11 mouse cellular contexts compared by ENCODE assay signal in genomic region chr1:36571627-36572026, GRCm38 (mm10). TPM values are rescaled to one million over a fixed set of nuclear protein-coding genes. Genes with fewer than 3 reads are reported as not detected.
DNase-seq lines count a peak whose midpoint lies in the region; ATAC-seq and TF ChIP-seq lines count a peak whose summit lies in the region.
"Had no signal": no experiment of that assay in that cellular context is flagged by ENCODE, and none has a peak within 500 bp of the region (broad histone marks: within the 10 kb centered on the region; RNA-seq: fewer than 3 reads in every experiment).

No protein-coding gene starts in this region.

- no peak overlapping the region for H3K9ac ChIP-seq in kidney, embryonic 14.5 days (ENCODE audit: low read depth, low read length)
- H3K9ac ChIP-seq in forebrain, embryonic 16.5 days (replicated peaks; ENCODE audit: low read depth, low read length): no peak overlapping the region
- H3K9ac ChIP-seq: forebrain, embryonic 12.5 days; midbrain, embryonic 12.5 days had no signal

- H3K4me1 ChIP-seq in brown adipose tissue, adult 24 weeks (ENCODE audit: control insufficient read depth, insufficient read depth, insufficient read length, low read length): peaks cover 48% of the 10 kb centered on the region
- H3K4me1 ChIP-seq in kidney, embryonic 14.5 days (ENCODE audit: control insufficient read depth, insufficient read depth, low read length): peaks cover 53% of the 10 kb centered on the region
- peaks cover 3% of the 10 kb centered on the region for H3K4me1 ChIP-seq in forebrain, embryonic 16.5 days (replicated peaks; ENCODE audit: control insufficient read depth, insufficient read depth, low read length)
- H3K4me1 ChIP-seq in cerebellum, adult 2 months (ENCODE audit: control insufficient read depth, insufficient read depth, low read length): peaks cover 9% of the 10 kb centered on the region

- H3K9me3 ChIP-seq in kidney, embryonic 14.5 days (ENCODE audit: control insufficient read depth, low read length): no peaks in the 10 kb centered on the region
- H3K9me3 ChIP-seq in forebrain, embryonic 16.5 days (ENCODE audit: control insufficient read depth, low read length): no peaks in the 10 kb centered on the region
- H3K9me3 ChIP-seq: forebrain, embryonic 12.5 days; midbrain, embryonic 12.5 days had no signal

- TF ChIP-seq CTCF in cerebellum, adult 2 months (IDR thresholded peaks at IDR 0.05; ENCODE audit: borderline replicate concordance, insufficient read depth, low read depth, low read length): no peak

- peak; percentile 78 for DNase-seq in gastrocnemius, adult 18-20 months (ENCODE audit: low spot score)
- no peak for DNase-seq in gastrocnemius, adult 8-10 months (ENCODE audit: low spot score in 2 of 2)
- DNase-seq in lung, postnatal 4 days: peak; percentile 76 to 86
- no peak for DNase-seq in retina, embryonic 14.5 days (ENCODE audit: low spot score)
- DNase-seq in cerebellum, adult 2 months: no peak

- 0 out of 2 replicates have a peak, but pooled peaks have one; percentile 20 for ATAC-seq in kidney, embryonic 14.5 days (ENCODE audit: low FRiP score, low TSS enrichment)
- ATAC-seq in forebrain, embryonic 16.5 days: no peak

- no peak for TF ChIP-seq POLR2A in cerebellum, adult 2 months (IDR thresholded peaks at IDR 0.05; ENCODE audit: borderline replicate concordance, insufficient read depth, low read length)

- no peak overlapping the region for H3K4me3 ChIP-seq in brown adipose tissue, adult 24 weeks (ENCODE audit: insufficient read depth, low read depth, low read length)
- no peak overlapping the region for H3K4me3 ChIP-seq in kidney, embryonic 14.5 days (ENCODE audit: low read length)
- H3K4me3 ChIP-seq in forebrain, embryonic 16.5 days (replicated peaks; ENCODE audit: low read length): no peak overlapping the region
- no peak overlapping the region for H3K4me3 ChIP-seq in cerebellum, adult 2 months (replicated peaks; ENCODE audit: insufficient read depth, low read depth, low read length)
- H3K4me3 ChIP-seq: forebrain, embryonic 12.5 days; midbrain, embryonic 12.5 days had no signal

- H3K4me2 ChIP-seq in kidney, embryonic 14.5 days (replicated peaks; ENCODE audit: low read depth, low read length): no peak overlapping the region
- no peak overlapping the region for H3K4me2 ChIP-seq in forebrain, embryonic 16.5 days (ENCODE audit: low read length)
- H3K4me2 ChIP-seq: forebrain, embryonic 12.5 days; midbrain, embryonic 12.5 days had no signal

- H3K36me3 ChIP-seq in kidney, embryonic 14.5 days (ENCODE audit: control insufficient read depth, insufficient read depth, low read length): no peaks in the 10 kb centered on the region
- H3K36me3 ChIP-seq in forebrain, embryonic 16.5 days (ENCODE audit: control insufficient read depth, insufficient read depth): no peaks in the 10 kb centered on the region
- H3K36me3 ChIP-seq: forebrain, embryonic 12.5 days; midbrain, embryonic 12.5 days had no signal

- 30% methylated on average over 6 of the region's 6 CpGs for WGBS in kidney, embryonic 14.5 days
- WGBS in forebrain, embryonic 16.5 days: 68% methylated on average over 6 of the region's 6 CpGs
- WGBS in cerebellum, adult 2 months: 60% methylated on average over 6 of the region's 6 CpGs

- H3K27me3 ChIP-seq in kidney, embryonic 14.5 days (ENCODE audit: control insufficient read depth, insufficient read depth, low read length): no peaks in the 10 kb centered on the region
- H3K27me3 ChIP-seq in forebrain, embryonic 16.5 days (replicated peaks; ENCODE audit: control insufficient read depth, insufficient read depth, low read length): no peaks in the 10 kb centered on the region
- no peaks in the 10 kb centered on the region for H3K27me3 ChIP-seq in cerebellum, adult 2 months (ENCODE audit: control insufficient read depth, insufficient read depth, low read length)

- H3K27ac ChIP-seq in brown adipose tissue, adult 24 weeks (replicated peaks; ENCODE audit: low read depth, low read length): peak overlapping the region; percentile 76
- peak overlapping the region; percentile 14; the same call in 1 of the 2 replicates for H3K27ac ChIP-seq in kidney, embryonic 14.5 days (ENCODE audit: low read depth, low read length)
- H3K27ac ChIP-seq in forebrain, embryonic 16.5 days (ENCODE audit: low read length): no peak overlapping the region
- no peak overlapping the region for H3K27ac ChIP-seq in cerebellum, adult 2 months (ENCODE audit: insufficient read depth, low read length)
- H3K27ac ChIP-seq: forebrain, embryonic 12.5 days; midbrain, embryonic 12.5 days had no signal

RNA-seq across cellular contexts. Expression of gene Sema4c, which starts 13.5 kb away (rescaled TPM):
- 1 to 10 TPM; 4.7 to 6.8 TPM for total RNA-seq in gastrocnemius, adult 18-20 months (2021)
- 1 to 10 TPM; 2.7 to 5.2 (median 4.6) TPM for total RNA-seq in gastrocnemius, adult 8-10 months (2022)
- polyA plus RNA-seq in brown adipose tissue, adult 24 weeks (2012; ENCODE audit: insufficient read depth, insufficient read length, missing spikeins): 4.1 and 6.7 TPM in 2 replicates
- polyA plus RNA-seq in kidney, embryonic 14.5 days (2014; fragmentation: Nextera tagmentation; extraction: Ambion mirVana): 4.8 and 6.0 TPM in 2 replicates
- 35.4 and 37.3 TPM in 2 replicates for polyA plus RNA-seq in forebrain, embryonic 16.5 days (2015; fragmentation: Nextera tagmentation; extraction: Ambion mirVana)
- 23.8 and 28.5 TPM in 2 replicates for polyA plus RNA-seq in cerebellum, adult 2 months (2012; rRNA removed)

RNA-seq across cellular contexts. Expression of gene Ankrd39, which starts 24.4 kb away (rescaled TPM):
- 1 to 10 TPM; 7.3 to 8.6 TPM for total RNA-seq in gastrocnemius, adult 18-20 months (2021)
- total RNA-seq in gastrocnemius, adult 8-10 months (2022): 1 to 10 TPM; 6.3 to 9.7 (median 9.4) TPM
- polyA plus RNA-seq in brown adipose tissue, adult 24 weeks (2012; ENCODE audit: insufficient read depth, insufficient read length, missing spikeins): 5.0 and 8.4 TPM in 2 replicates
- polyA plus RNA-seq in kidney, embryonic 14.5 days (2014; fragmentation: Nextera tagmentation; extraction: Ambion mirVana): 22.4 and 22.7 TPM in 2 replicates
- polyA plus RNA-seq in forebrain, embryonic 16.5 days (2015; fragmentation: Nextera tagmentation; extraction: Ambion mirVana): 15.4 and 24.4 TPM in 2 replicates
- polyA plus RNA-seq in cerebellum, adult 2 months (2012; rRNA removed): 30.8 and 37.5 TPM in 2 replicates

RNA-seq across cellular contexts. Expression of gene Gm42417, which starts 32.4 kb away (rescaled TPM):
- total RNA-seq in gastrocnemius, adult 18-20 months (2021): 1,000 to 10,000 TPM; 1,348 to 1,458 TPM
- total RNA-seq in gastrocnemius, adult 8-10 months (2022): 1,000 to 10,000 TPM in 3 of 4 experiments, 100 to 1,000 TPM in 1; 926 to 1,454 (median 1,403) TPM
- 4.1 and 7.8 TPM in 2 replicates for polyA plus RNA-seq in brown adipose tissue, adult 24 weeks (2012; ENCODE audit: insufficient read depth, insufficient read length, missing spikeins)
- polyA plus RNA-seq in kidney, embryonic 14.5 days (2014; fragmentation: Nextera tagmentation; extraction: Ambion mirVana): 0.26 TPM in 1 of 2 replicates, not detected in the other
- 0.22 and 0.42 TPM in 2 replicates for polyA plus RNA-seq in forebrain, embryonic 16.5 days (2015; fragmentation: Nextera tagmentation; extraction: Ambion mirVana)
- polyA plus RNA-seq in cerebellum, adult 2 months (2012; rRNA removed): 0.05 and 0.40 TPM in 2 replicates
- total RNA-seq: adrenal gland, postnatal 4 days had no signal
- polyA plus RNA-seq: midbrain, embryonic 12.5 days had no signal

RNA-seq across cellular contexts. Expression of gene Ankrd23, which starts 34.9 kb away (rescaled TPM):
- 1,000 to 10,000 TPM; 3,219 to 3,282 TPM for total RNA-seq in gastrocnemius, adult 18-20 months (2021)
- 1,000 to 10,000 TPM; 2,275 to 3,003 (median 2,494) TPM for total RNA-seq in gastrocnemius, adult 8-10 months (2022)
- 17.9 and 25.2 TPM in 2 replicates for polyA plus RNA-seq in brown adipose tissue, adult 24 weeks (2012; ENCODE audit: insufficient read depth, insufficient read length, missing spikeins)
- polyA plus RNA-seq in kidney, embryonic 14.5 days (2014; fragmentation: Nextera tagmentation; extraction: Ambion mirVana): 10.5 and 14.6 TPM in 2 replicates
- polyA plus RNA-seq in forebrain, embryonic 16.5 days (2015; fragmentation: Nextera tagmentation; extraction: Ambion mirVana): 9.3 and 13.2 TPM in 2 replicates
- 14.4 and 15.2 TPM in 2 replicates for polyA plus RNA-seq in cerebellum, adult 2 months (2012; rRNA removed)

RNA-seq across cellular contexts. Expression of gene Cnnm3, which starts 60.0 kb away (rescaled TPM):
- total RNA-seq in gastrocnemius, adult 18-20 months (2021): 10 to 100 TPM; 11.6 TPM
- total RNA-seq in gastrocnemius, adult 8-10 months (2022): 10 to 100 TPM in 3 of 4 experiments, 1 to 10 TPM in 1; 8.9 to 12.8 (median 11.3) TPM
- polyA plus RNA-seq in brown adipose tissue, adult 24 weeks (2012; ENCODE audit: insufficient read depth, insufficient read length, missing spikeins): 7.2 and 7.3 TPM in 2 replicates
- polyA plus RNA-seq in kidney, embryonic 14.5 days (2014; fragmentation: Nextera tagmentation; extraction: Ambion mirVana): 5.7 and 7.5 TPM in 2 replicates
- 4.8 and 5.8 TPM in 2 replicates for polyA plus RNA-seq in forebrain, embryonic 16.5 days (2015; fragmentation: Nextera tagmentation; extraction: Ambion mirVana)
- 46.2 and 48.7 TPM in 2 replicates for polyA plus RNA-seq in cerebellum, adult 2 months (2012; rRNA removed)

Comparison
In these comparisons a context has a peak if more than half of its experiments do, and no peak if none do; other contexts are left out.
1. DNase-seq: peak in gastrocnemius, adult 18-20 months (single experiment) and lung, postnatal 4 days (2 of 2); none in gastrocnemius, adult 8-10 months (0 of 2), retina, embryonic 14.5 days (single experiment) and cerebellum, adult 2 months (0 of 2).
2. H3K27ac ChIP-seq: peak in brown adipose tissue, adult 24 weeks (single experiment) and kidney, embryonic 14.5 days (single experiment); none in forebrain, embryonic 16.5 days (single experiment) and cerebellum, adult 2 months (single experiment).